Mouse (Mus musculus) heart, embryonic 14.5 days (tissue): Measurements from ENCODE around the gene Zfp488. TPM values are rescaled to one million over a fixed set of nuclear protein-coding genes. Genes with fewer than 3 reads are reported as not detected.

Experiments used
- ATAC-seq: fragments of 200-750 bp; cut with Nextera tagmentation; 2 replicates; pipeline ENCODE4 v1.8.0; 2017; ENCODE audit warnings: low read depth, moderate TSS enrichment; ENCODE audit not compliant: insufficient number of reproducible peaks, insufficient read depth, low FRiP score
- H3K27ac ChIP-seq, 2 experiments: fragments of 200-500 bp in 1 of 2; fragments of 300-500 bp in 1 of 2; sonication (generic) in 1 of 2; replicated peaks in 1 of 2; 2 replicates each; pipeline ENCODE4 v1.5.1; 2012 to 2014; ENCODE audit warnings: low read depth in 2 of 2, low read length in 2 of 2, control low read depth in 1 of 2, mild to moderate bottlenecking in 1 of 2, mixed read lengths in 1 of 2; ENCODE audit not compliant: control insufficient read depth in 1 of 2, insufficient read depth in 1 of 2
- H3K27me3 ChIP-seq: fragments of 300-500 bp; sonication (generic); 2 replicates; pipeline ENCODE4 v1.6.1; 2014; ENCODE audit warnings: mild to moderate bottlenecking, low read length, control low read depth; ENCODE audit not compliant: control insufficient read depth, insufficient read depth
- H3K36me3 ChIP-seq: fragments of 300-500 bp; sonication (generic); 2 replicates; pipeline ENCODE4 v1.6.1; 2014; ENCODE audit warnings: mild to moderate bottlenecking, control low read depth, low read length, mixed read lengths; ENCODE audit not compliant: control insufficient read depth, insufficient read depth
- H3K4me1 ChIP-seq, 2 experiments: fragments of 200-500 bp in 1 of 2; fragments of 300-500 bp in 1 of 2; sonication (generic) in 1 of 2; 2 replicates each; pipeline ENCODE4 v1.6.1; 2012 to 2014; ENCODE audit warnings: low read length in 2 of 2, control low read depth in 1 of 2, mixed read lengths in 1 of 2; ENCODE audit not compliant: control insufficient read depth in 2 of 2, insufficient read depth in 2 of 2
- H3K4me2 ChIP-seq: fragments of 300-500 bp; sonication (generic); 2 replicates; pipeline ENCODE4 v1.6.1; 2014; ENCODE audit warnings: mild to moderate bottlenecking, low read length
- H3K4me3 ChIP-seq, 2 experiments: fragments of 200-500 bp in 1 of 2; fragments of 300-500 bp in 1 of 2; sonication (generic) in 1 of 2; 2 replicates each; pipeline ENCODE4 v1.5.1; 2012 to 2014; ENCODE audit warnings: low read length in 2 of 2, mild to moderate bottlenecking in 2 of 2, control low read depth in 1 of 2, low read depth in 1 of 2, moderate library complexity in 1 of 2; ENCODE audit not compliant: control insufficient read depth in 1 of 2, insufficient read depth in 1 of 2
- H3K9ac ChIP-seq: fragments of 300-500 bp; sonication (generic); 2 replicates; pipeline ENCODE4 v1.6.1; 2014; ENCODE audit warnings: mild to moderate bottlenecking, low read length
- H3K9me3 ChIP-seq: fragments of 300-500 bp; sonication (generic); 2 replicates; pipeline ENCODE4 v1.6.1; 2016; ENCODE audit warnings: low read length, control low read depth; ENCODE audit not compliant: control insufficient read depth
- WGBS: fragments of 180-500 bp; shearing (Covaris S2); extraction: QIAGEN DNeasy Blood & Tissue Kit; methylation state at CpG from one replicate; pipeline ENCODE4 v1.1.7; 2014; 5-methylcytosine and 5-hydroxymethylcytosine counted together
- polyA plus RNA-seq: library from polyadenylated mRNA; unstranded; fragments of >200 nt; fragmentation: Nextera tagmentation; extraction: Ambion mirVana; gene quantifications from 2 replicates; pipeline ENCODE4 v1.2.1, GENCODE M21; 2014

The Zfp488 gene
- polyA plus RNA-seq, 1 experiment from 2014 or later: not detected

DNA sequence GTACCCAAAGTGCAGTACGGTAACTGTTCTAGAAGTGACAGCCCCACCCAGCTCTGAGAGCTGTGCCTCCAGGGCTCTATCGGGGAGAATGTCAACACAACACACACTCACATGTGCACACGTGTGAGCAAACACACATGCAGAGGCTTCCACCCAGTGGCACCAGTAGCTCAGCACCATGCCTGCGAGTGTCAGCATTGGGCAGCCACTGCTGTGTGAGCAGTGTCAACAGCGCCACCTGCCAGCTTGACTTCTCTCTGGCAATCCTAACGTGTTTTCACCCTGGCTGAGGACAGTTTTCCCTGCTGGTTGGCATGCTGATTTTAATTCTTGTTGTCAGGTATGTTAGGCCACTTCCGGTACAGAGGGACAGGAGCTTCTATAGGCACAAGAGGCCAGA is 5.9 kb downstream of the Zfp488 start:
- 39% methylated on average over 7 of the region's 7 CpGs for WGBS
- no peak for ATAC-seq

GRCm38 (mm10) chr14:33965675-33966074 is 12.9 kb downstream of the Zfp488 start:
- Histone ChIP-seq H3K27ac (no peak overlapping the region), H3K27me3 (no peaks in the 10 kb centered on the region; the same call in 1 of the 2 replicates), H3K36me3 (no peaks in the 10 kb centered on the region), H3K9me3 (no peaks in the 10 kb centered on the region), H3K4me3 (no peak overlapping the region), H3K4me2 (no peak overlapping the region), H3K9ac (no peak overlapping the region), H3K4me1 (no peaks in the 10 kb centered on the region)
- ATAC-seq: no peak
- 56% methylated on average over 7 of the region's 7 CpGs for WGBS

More for the DNA sequence above, 5.9 kb downstream of the Zfp488 start:
- H3K9ac ChIP-seq: no peak overlapping the region
- H3K36me3 ChIP-seq: no peaks in the 10 kb centered on the region
- H3K4me2 ChIP-seq: no peak overlapping the region
- no peak overlapping the region for H3K27ac ChIP-seq
- peaks cover 5% of the 10 kb centered on the region; the same call in 1 of the 2 replicates for H3K27me3 ChIP-seq
- H3K9me3 ChIP-seq: no peaks in the 10 kb centered on the region
- no peak overlapping the region for H3K4me3 ChIP-seq
- no peaks in the 10 kb centered on the region for H3K4me1 ChIP-seq

DNA sequence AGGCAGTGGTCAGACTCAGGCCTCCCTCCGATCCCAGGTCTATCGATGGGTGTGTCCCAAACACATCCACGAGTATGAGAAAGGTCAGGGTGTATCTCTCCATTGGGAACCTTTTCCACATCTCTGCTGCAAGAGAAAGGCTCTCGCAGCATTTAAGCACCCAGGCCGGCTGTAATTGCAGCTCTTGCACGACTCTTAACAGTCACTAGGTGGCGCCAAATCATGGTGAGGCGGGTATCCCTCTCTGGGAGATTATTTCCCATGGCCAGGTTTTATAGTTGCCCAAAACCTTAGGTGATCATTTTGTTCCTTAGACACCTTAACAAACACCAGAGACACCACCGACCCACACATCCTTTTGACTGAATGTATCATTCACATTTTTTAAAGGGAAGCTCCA is 19.2 kb downstream of the Zfp488 start:
- ATAC-seq: no peak
- H3K27me3 ChIP-seq: no peaks in the 10 kb centered on the region; the same call in 1 of the 2 replicates
- no peaks in the 10 kb centered on the region for H3K9me3 ChIP-seq
- WGBS: 7% methylated on average over 9 of the region's 9 CpGs
- no peak overlapping the region for H3K9ac ChIP-seq
- no peak overlapping the region for H3K27ac ChIP-seq
- no peak overlapping the region for H3K4me3 ChIP-seq
- H3K4me1 ChIP-seq: peaks cover 6 to 11% of the 10 kb centered on the region in 2 experiments
- no peak overlapping the region for H3K4me2 ChIP-seq
- no peaks in the 10 kb centered on the region for H3K36me3 ChIP-seq

DNA sequence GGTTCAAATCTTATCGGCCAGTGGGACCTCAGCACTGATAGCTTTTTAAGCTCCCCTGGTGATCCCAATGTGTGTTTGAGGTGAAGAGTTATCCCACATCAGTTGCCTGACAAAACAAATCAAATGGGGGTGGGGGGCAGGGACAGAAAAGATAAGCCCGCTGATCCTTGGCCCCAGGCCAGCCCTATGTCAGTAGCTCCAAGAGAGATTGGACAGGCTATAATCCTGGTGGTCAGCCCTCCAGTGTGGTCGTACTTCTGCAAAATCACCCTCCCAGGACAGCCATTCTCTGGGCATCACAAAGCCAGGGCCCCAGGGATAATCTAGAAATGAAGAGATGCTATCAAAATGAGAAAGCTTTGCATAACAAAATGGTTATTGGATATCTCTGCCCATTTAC is 19.7 kb downstream of the Zfp488 start:
- 9% methylated on average over 3 of the region's 3 CpGs for WGBS
- peaks cover 6 to 11% of the 10 kb centered on the region in 2 experiments for H3K4me1 ChIP-seq

DNA sequence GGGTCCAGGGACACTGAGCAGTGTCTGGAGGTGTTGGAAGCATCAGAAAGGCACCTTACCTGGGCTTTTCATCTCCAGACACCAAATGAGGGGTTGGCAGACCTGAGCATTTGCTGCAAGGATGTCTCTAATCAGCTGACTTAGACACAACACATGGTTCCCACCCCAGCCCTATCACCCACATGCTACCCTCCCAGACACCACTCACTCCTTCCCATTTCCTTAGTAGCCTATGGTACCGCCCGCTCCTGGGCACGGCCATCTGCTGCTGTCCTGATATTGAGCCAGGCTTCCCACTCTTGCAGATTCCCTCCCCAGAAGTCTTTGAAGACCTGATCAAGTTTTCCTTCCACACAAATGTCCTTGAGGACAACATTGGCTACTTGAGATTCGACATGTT is 20.4 kb downstream of the Zfp488 start:
- H3K4me2 ChIP-seq: no peak overlapping the region
- ATAC-seq: no peak
- no peaks in the 10 kb centered on the region; the same call in 1 of the 2 replicates for H3K27me3 ChIP-seq
- no peak overlapping the region for H3K9ac ChIP-seq
- no peak overlapping the region for H3K4me3 ChIP-seq
- H3K27ac ChIP-seq: no peak overlapping the region
- no peaks in the 10 kb centered on the region for H3K36me3 ChIP-seq
- H3K9me3 ChIP-seq: no peaks in the 10 kb centered on the region
- 60% methylated on average over 4 of the region's 4 CpGs for WGBS
- H3K4me1 ChIP-seq: peaks cover 6 to 11% of the 10 kb centered on the region in 2 experiments

More for the DNA sequence above, 19.7 kb downstream of the Zfp488 start:
- Histone ChIP-seq H3K4me2 (no peak overlapping the region), H3K27ac (no peak overlapping the region), H3K27me3 (no peaks in the 10 kb centered on the region; the same call in 1 of the 2 replicates), H3K36me3 (no peaks in the 10 kb centered on the region), H3K9me3 (no peaks in the 10 kb centered on the region), H3K4me3 (no peak overlapping the region), H3K9ac (no peak overlapping the region)
- no peak for ATAC-seq

- Histone ChIP-seq H3K9me3 (no peaks in the 10 kb centered on the region), H3K36me3 (no peaks in the 10 kb centered on the region), H3K9ac (no peak overlapping the region), H3K4me2 (no peak overlapping the region), H3K27me3 (no peaks in the 10 kb centered on the region), H3K27ac (no peak overlapping the region), H3K4me3 (no peak overlapping the region), H3K4me1 (peaks cover 6 to 11% of the 10 kb centered on the region in 2 experiments)
- ATAC-seq: no peak
- 64% methylated on average over 13 of the region's 13 CpGs for WGBS
Observed at GRCm38 (mm10) chr14:33956055-33956454, 22.5 kb downstream of the Zfp488 start.

DNA sequence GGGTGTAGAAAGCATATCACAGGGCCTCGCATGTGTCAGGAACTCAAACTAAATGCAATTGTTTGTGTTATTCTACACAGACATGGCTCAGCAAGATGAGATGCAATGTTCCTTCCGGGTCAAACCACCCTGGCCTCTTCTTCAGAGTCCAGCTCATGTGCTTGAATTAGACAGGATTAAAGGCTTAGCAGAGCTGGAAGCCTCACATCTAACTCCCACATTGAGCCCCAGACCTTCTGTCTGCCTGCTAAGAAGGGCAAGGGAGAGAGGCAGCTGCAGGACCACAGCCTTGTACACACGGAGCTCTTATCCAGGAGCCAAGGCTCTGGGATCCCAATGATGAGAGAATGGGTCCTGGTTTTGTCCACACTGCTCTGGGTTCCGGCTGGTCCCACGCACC is 24.8 kb downstream of the Zfp488 start, which contains the start of gene Rbp3:
Gene Rbp3 (plus strand): TSS at position 243 of the 400 bp plus-strand sequence.
- Histone ChIP-seq H3K27me3 (no peaks in the 10 kb centered on the region), H3K4me2 (no peak within 1 kb of the TSS), H3K4me1 (peaks cover 4 to 6% of the 10 kb centered on the region in 2 experiments; a peak in 3 of 4 replicates), H3K9me3 (no peaks in the 10 kb centered on the region), H3K36me3 (no peaks in the 10 kb centered on the region), H3K9ac (no peak within 1 kb of the TSS), H3K27ac (no peak within 1 kb of the TSS), H3K4me3 (no peak within 1 kb of the TSS)
- 81% methylated on average over 5 of the region's 5 CpGs for WGBS
- ATAC-seq: no peak
